ENCODE assay signal across 8 mouse cellular contexts in genomic region chr8:105893339-105893738, GRCm38 (mm10). TPM values are rescaled to one million over a fixed set of nuclear protein-coding genes. Genes with fewer than 3 reads are reported as not detected.
DNase-seq lines count a peak whose midpoint lies in the region; ATAC-seq and TF ChIP-seq lines count a peak whose summit lies in the region.

TSS of gene Nrn1l (plus strand) at chr8:105893567.

- peak within 1 kb of the TSS; percentile 43; the same call in 1 of the 2 replicates for H3K9ac ChIP-seq in forebrain, embryonic 12.5 days
- 0 out of 2 replicates have a peak within 1 kb of the TSS, but pooled peaks have one; percentile 14 for H3K9ac ChIP-seq in heart, embryonic 15.5 days
- H3K9ac ChIP-seq in kidney, postnatal 0 days (ENCODE audit: low read depth, low read length): no peak within 1 kb of the TSS
- no peak within 1 kb of the TSS for H3K9ac ChIP-seq in limb, embryonic 15.5 days
- peak within 1 kb of the TSS; percentile 33; the same call in 1 of the 2 replicates for H3K9ac ChIP-seq in midbrain, postnatal 0 days (replicated peaks; ENCODE audit: low read length, poor library complexity, severe bottlenecking)

- peaks cover 10% of the 10 kb centered on the region for H3K4me1 ChIP-seq in forebrain, embryonic 12.5 days
- peaks cover 6% of the 10 kb centered on the region for H3K4me1 ChIP-seq in heart, embryonic 15.5 days (replicated peaks)
- H3K4me1 ChIP-seq in kidney, postnatal 0 days (replicated peaks; ENCODE audit: insufficient read depth, low read length): no peaks in the 10 kb centered on the region
- H3K4me1 ChIP-seq in limb, embryonic 15.5 days: peaks cover 5% of the 10 kb centered on the region
- no peaks in the 10 kb centered on the region for H3K4me1 ChIP-seq in midbrain, postnatal 0 days (ENCODE audit: insufficient read depth, low read length)

- H3K4me2 ChIP-seq in forebrain, embryonic 12.5 days: peak within 1 kb of the TSS; percentile 20; the same call in 1 of the 2 replicates
- peak within 1 kb of the TSS; percentile 36 for H3K4me2 ChIP-seq in heart, embryonic 15.5 days
- peak within 1 kb of the TSS; percentile 26 for H3K4me2 ChIP-seq in kidney, postnatal 0 days (ENCODE audit: low read length)
- H3K4me2 ChIP-seq in limb, embryonic 15.5 days: peak within 1 kb of the TSS; percentile 34
- no peak within 1 kb of the TSS for H3K4me2 ChIP-seq in midbrain, postnatal 0 days (ENCODE audit: low read depth, low read length, poor library complexity, severe bottlenecking)

- no peaks in the 10 kb centered on the region for H3K27me3 ChIP-seq in forebrain, embryonic 12.5 days
- no peaks in the 10 kb centered on the region for H3K27me3 ChIP-seq in heart, embryonic 15.5 days
- H3K27me3 ChIP-seq in kidney, postnatal 0 days (ENCODE audit: insufficient read depth, low read length): no peaks in the 10 kb centered on the region
- no peaks in the 10 kb centered on the region for H3K27me3 ChIP-seq in limb, embryonic 15.5 days
- no peaks in the 10 kb centered on the region for H3K27me3 ChIP-seq in midbrain, postnatal 0 days (ENCODE audit: insufficient read depth, low read length)

- no peak within 1 kb of the TSS for H3K4me3 ChIP-seq in forebrain, embryonic 12.5 days (replicated peaks)
- no peak within 1 kb of the TSS for H3K4me3 ChIP-seq in heart, embryonic 15.5 days
- no peak within 1 kb of the TSS for H3K4me3 ChIP-seq in kidney, postnatal 0 days (replicated peaks; ENCODE audit: low read depth, low read length)
- no peak within 1 kb of the TSS for H3K4me3 ChIP-seq in limb, embryonic 15.5 days
- no peak within 1 kb of the TSS for H3K4me3 ChIP-seq in midbrain, postnatal 0 days (ENCODE audit: low read depth, low read length)

- peaks cover 54% of the 10 kb centered on the region for H3K36me3 ChIP-seq in forebrain, embryonic 12.5 days (replicated peaks)
- peaks cover 44% of the 10 kb centered on the region for H3K36me3 ChIP-seq in heart, embryonic 15.5 days
- H3K36me3 ChIP-seq in kidney, postnatal 0 days (ENCODE audit: insufficient read depth, low read length): peaks cover 35% of the 10 kb centered on the region
- H3K36me3 ChIP-seq in limb, embryonic 15.5 days: peaks cover 70% of the 10 kb centered on the region
- peaks cover 51% of the 10 kb centered on the region for H3K36me3 ChIP-seq in midbrain, postnatal 0 days (ENCODE audit: insufficient read depth, low read length)

- no peaks in the 10 kb centered on the region for H3K9me3 ChIP-seq in forebrain, embryonic 12.5 days
- no peaks in the 10 kb centered on the region for H3K9me3 ChIP-seq in heart, embryonic 15.5 days (replicated peaks)
- H3K9me3 ChIP-seq in kidney, postnatal 0 days (replicated peaks; ENCODE audit: low read length): no peaks in the 10 kb centered on the region
- H3K9me3 ChIP-seq in limb, embryonic 15.5 days: no peaks in the 10 kb centered on the region
- H3K9me3 ChIP-seq in midbrain, postnatal 0 days (ENCODE audit: low read length): no peaks in the 10 kb centered on the region

- TF ChIP-seq CTCF in kidney, postnatal 0 days (IDR thresholded peaks at IDR 0.05; ENCODE audit: low read depth): no peak
- no peak; the same call in 1 of the 2 replicates for TF ChIP-seq CTCF in midbrain, postnatal 0 days (IDR thresholded peaks at IDR 0.05)

- peak; percentile 83 for DNase-seq in 3T3-L1 (ENCODE audit: low read depth, low spot score)
- DNase-seq in adrenal gland, adult 8-10 months: peak; percentile 65
- DNase-seq in kidney, postnatal 0 days (ENCODE audit: low spot score): peak; percentile 93
- peak; percentile 91 for DNase-seq in midbrain, postnatal 0 days (ENCODE audit: low spot score)
- DNase-seq in thymus, postnatal 4 days: peak; percentile 50

- H3K27ac ChIP-seq in forebrain, embryonic 12.5 days: peak within 1 kb of the TSS; percentile 51; the same call in 1 of the 2 replicates
- peak within 1 kb of the TSS; percentile 54; the same call in 1 of the 2 replicates for H3K27ac ChIP-seq in heart, embryonic 15.5 days
- H3K27ac ChIP-seq in kidney, postnatal 0 days: no peak within 1 kb of the TSS
- H3K27ac ChIP-seq in limb, embryonic 15.5 days: no peak within 1 kb of the TSS
- no peak within 1 kb of the TSS for H3K27ac ChIP-seq in midbrain, postnatal 0 days (ENCODE audit: low read depth, low read length)

- 3% methylated on average over 11 of the region's 11 CpGs for WGBS in forebrain, embryonic 12.5 days
- 9% methylated on average over 11 of the region's 11 CpGs for WGBS in heart, embryonic 15.5 days
- WGBS in kidney, postnatal 0 days: 10% methylated on average over 11 of the region's 11 CpGs
- WGBS in limb, embryonic 15.5 days: 9% methylated on average over 11 of the region's 11 CpGs
- WGBS in midbrain, postnatal 0 days: 5% methylated on average over 11 of the region's 11 CpGs

- peak; percentile 96 for ATAC-seq in forebrain, embryonic 12.5 days (ENCODE audit: low FRiP score)
- peak; percentile 86 for ATAC-seq in heart, embryonic 15.5 days (replicated peaks; ENCODE audit: insufficient number of reproducible peaks, insufficient read depth, low FRiP score, low read depth)
- ATAC-seq in kidney, postnatal 0 days (replicated peaks; ENCODE audit: low FRiP score, low read depth): peak; percentile 90
- 0 out of 2 replicates have a peak, but pooled peaks have one; percentile 47 for ATAC-seq in limb, embryonic 15.5 days (ENCODE audit: insufficient number of reproducible peaks, low FRiP score, low TSS enrichment, low read depth)
- peak; percentile 79 for ATAC-seq in midbrain, postnatal 0 days (ENCODE audit: low FRiP score)

RNA-seq across cellular contexts. Expression of gene Nrn1l, which starts in this region (rescaled TPM):
- total RNA-seq in adrenal gland, adult 8-10 months (2022): 1 to 10 TPM in 3 of 4 experiments, under 1 TPM in 1; 0.75 to 2.3 (median 1.7) TPM
- 0.70 TPM in 1 of 2 replicates, not detected in the other for polyA plus RNA-seq in forebrain, embryonic 12.5 days (2016; fragmentation: Nextera tagmentation; extraction: Ambion mirVana)
- 0.73 and 0.80 TPM in 2 replicates for polyA plus RNA-seq in heart, embryonic 15.5 days (2015; fragmentation: Nextera tagmentation; extraction: Ambion mirVana)
- 0.66 TPM in 1 of 2 replicates, not detected in the other for polyA plus RNA-seq in kidney, postnatal 0 days (2015; fragmentation: Nextera tagmentation; extraction: Ambion mirVana)
- polyA plus RNA-seq in limb, embryonic 15.5 days (2015; fragmentation: Nextera tagmentation; extraction: Ambion mirVana): 0.26 and 0.41 TPM in 2 replicates
- total RNA-seq in midbrain, postnatal 0 days (2014; rRNA removed): 1.3 and 1.9 TPM in 2 replicates
- polyA plus RNA-seq in midbrain, postnatal 0 days (2015; fragmentation: Nextera tagmentation; extraction: Ambion mirVana): 1.3 TPM in 2 replicates

Comparison
In these comparisons a context has a peak if more than half of its experiments do, and no peak if none do; other contexts are left out.
1. Peak in ATAC-seq, H3K27ac ChIP-seq, H3K9ac ChIP-seq and H3K4me2 ChIP-seq in forebrain, embryonic 12.5 days; RNA of the gene not detected or under 1 TPM.
2. Peak in ATAC-seq, H3K27ac ChIP-seq, H3K9ac ChIP-seq and H3K4me2 ChIP-seq in heart, embryonic 15.5 days; RNA of the gene not detected or under 1 TPM.
3. Peak in DNase-seq, ATAC-seq and H3K4me2 ChIP-seq in kidney, postnatal 0 days; RNA of the gene not detected or under 1 TPM.
4. Peak in ATAC-seq and H3K4me2 ChIP-seq in limb, embryonic 15.5 days; RNA of the gene not detected or under 1 TPM.